Mouse (Mus musculus) gastrocnemius, adult 18-20 months (tissue): ENCODE measurements around the gene Gemin6. TPM values are rescaled to one million over a fixed set of nuclear protein-coding genes. Genes with fewer than 3 reads are reported as not detected.
"Not testable (repeated sequence)": the region's sequence is repeated elsewhere in the genome, so short reads cannot be mapped to it uniquely, and the experiment has no call there.

Experiments used
- DNase-seq: peaks from one replicate; pipeline ENCODE4 v3.0.0; 2021; ENCODE audit warnings: low spot score
- total RNA-seq, 2 experiments: library from RNA; stranded (reverse); gene quantifications; 2 replicates each; pipeline ENCODE4 v1.2.3; 2021

Gene Gemin6
- total RNA-seq, 2 experiments from 2014 or later: 7.1 to 7.8 TPM

DNA sequence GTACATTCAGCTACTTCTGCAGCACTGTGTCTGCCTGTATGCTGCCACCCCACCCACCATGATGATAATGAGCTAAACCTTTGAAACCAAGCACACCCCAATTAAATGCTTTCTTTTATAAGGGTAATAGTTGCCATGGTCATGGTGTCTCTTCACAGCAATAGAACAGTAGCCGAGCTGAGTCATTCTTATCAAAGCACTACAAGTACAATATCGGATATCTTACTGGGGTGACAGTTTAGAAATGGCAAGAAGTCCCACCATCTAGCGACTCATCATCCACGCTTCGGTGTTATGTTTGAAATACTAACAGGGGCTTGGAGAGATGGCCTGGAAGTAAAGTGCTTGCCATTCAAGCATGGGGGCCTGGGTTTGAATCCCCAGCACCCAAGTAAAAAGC, 9.6 kb downstream of the Gemin6 start:
- DNase-seq: no peak

DNA sequence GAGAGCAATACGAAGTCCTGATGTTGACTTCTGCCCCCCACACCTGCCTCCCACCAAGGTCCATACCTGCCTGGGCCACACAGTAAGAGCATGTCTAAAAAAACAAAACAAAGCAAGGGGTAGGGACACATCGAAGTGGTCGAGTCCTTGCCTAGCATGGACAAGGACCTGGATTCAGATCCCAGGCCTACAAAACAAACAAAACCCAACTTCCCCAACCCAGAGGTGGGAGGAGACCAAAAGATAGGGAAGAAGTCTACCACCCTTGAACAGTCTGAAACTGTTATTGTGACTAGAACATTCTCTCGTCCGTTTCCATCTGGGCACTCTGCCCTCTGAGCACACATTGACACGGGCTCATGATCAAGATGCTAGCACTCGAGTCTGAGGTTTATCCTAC, 10.1 kb downstream of the Gemin6 start:
- no peak for DNase-seq

DNA sequence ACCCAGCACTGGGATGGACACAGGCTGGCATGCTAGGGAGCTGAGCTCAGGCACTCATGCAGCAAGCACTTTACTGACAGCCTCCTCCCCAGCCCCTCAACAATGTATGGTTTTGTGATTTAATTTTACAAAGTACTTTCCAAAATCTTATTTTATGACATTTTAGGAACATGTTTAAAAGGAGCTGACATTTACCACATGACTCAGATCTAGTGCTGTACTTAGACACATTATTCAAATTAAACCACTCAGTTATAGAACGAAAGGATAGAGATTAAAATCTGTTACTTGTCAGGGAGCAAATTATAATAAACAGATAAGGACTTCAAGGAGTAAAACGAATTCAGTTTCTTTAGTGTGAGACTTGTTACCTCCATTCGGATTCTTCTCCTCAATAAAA, 11.2 kb downstream of the Gemin6 start:
- no peak for DNase-seq

DNA sequence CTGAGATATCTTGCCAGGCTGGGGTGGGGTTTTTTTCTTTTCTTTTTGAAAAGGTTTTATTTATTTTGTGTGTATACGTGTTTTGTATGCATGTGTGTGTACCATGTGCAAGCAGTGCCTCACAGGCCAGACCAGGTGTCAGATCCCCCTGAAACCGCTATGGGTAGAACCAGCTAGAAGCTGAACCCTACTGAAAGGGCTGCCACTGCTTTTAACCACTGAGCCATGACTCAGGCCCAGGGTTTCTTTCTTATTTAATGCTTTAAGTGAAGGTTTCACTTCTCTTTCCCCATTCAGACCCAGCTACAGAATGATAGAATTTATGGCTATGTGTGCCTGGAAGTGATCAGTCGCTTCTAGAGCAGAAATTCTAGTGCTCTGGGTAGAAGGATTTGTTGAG, 12.6 kb downstream of the Gemin6 start:
- DNase-seq: no peak

DNA sequence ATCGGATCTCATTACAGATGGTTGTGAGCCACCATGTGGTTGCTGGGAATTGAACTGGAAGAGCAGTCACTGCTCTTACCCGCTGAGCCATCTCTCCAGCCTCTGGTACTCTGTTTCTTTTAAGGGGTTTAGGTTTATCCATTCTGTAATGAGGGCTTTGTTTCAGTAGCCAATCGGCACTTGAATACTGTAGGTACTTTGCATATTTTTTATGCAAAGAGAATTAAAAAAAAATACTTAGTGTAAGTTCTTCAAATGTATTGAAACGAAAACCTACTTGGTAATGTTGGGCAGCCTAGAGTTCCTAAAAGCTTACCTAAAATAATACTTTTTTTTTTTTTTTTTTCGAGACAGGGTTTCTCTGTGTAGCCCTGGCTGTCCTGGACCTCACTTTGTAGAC, 13.2 kb downstream of the Gemin6 start:
- DNase-seq: no peak

DNA sequence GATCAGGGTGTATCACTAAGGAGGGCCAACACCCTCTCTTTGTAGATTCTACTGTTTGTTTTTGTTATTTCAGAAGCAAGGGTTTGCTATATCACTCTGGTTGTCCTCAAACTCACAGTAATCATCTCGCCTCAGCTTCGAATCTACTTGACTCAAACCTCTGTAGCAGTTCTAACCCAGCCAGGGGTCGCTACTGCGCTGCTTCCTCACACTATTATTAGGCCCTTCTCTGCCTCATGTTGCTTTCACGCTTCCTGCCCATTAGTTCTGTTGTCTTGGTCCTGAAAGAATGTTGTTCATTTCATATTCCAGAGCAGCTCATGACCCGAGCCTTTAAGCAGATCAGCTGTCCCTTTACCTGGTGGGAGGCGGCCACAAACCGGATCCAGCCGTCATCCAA, 17.4 kb downstream of the Gemin6 start:
- no peak for DNase-seq

DNA sequence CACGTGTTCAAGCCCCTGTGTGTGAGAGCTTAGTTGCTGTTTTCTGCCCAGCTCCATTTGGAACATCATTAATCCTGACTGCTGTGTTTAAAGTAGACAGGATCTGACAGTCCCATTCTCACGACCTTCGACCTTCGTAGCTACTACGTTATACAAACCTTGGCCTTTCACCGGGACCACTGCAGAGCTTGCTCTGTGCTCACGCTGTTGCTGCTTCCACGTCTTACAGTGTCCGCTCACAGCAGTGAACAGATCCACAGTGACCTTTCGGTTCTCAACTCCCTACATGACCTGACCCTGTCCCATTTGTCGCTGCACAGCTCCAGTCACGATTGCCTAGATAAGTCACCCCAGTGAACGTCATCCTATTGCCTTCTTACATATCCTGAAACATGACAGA, 18.9 kb downstream of the Gemin6 start:
- DNase-seq: no peak

DNA sequence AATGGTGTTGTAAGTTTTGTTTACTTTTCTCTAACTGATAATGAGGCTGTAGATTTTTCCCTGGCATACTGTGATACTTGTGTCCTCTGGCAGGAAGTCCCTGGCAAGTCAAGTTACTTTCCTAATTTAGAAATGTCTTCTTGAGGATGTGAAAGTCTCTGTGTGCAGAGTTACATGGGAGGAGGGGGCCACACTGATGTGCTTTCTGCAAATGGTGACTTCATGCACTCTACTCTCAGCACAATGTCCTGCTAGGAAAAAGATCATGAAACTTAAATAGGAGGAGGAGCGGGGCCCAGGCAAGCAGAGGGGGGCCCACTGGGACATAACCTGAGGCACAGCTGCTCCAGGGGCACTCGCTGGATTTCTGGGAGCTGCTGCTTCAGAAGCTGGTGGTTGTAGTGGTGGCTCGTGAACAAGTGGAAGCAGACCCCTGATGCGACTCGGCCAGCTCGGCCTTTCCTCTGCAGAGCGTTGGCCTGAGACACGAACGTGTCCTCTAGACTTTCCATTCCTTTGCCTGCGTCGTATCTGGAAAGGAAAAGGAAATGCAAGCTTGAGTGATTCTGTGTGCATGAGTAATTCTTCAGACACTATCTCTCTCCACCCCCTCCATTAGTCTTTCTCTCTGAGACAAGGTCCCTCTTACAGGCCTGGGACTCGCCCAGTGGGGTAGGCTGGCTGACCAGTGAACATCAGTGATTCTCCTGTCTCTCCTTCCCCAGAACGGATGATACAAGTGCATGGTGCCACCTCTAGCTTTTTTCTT, 28.7 kb downstream of the Gemin6 start:
- DNase-seq: peak; percentile 39

DNA sequence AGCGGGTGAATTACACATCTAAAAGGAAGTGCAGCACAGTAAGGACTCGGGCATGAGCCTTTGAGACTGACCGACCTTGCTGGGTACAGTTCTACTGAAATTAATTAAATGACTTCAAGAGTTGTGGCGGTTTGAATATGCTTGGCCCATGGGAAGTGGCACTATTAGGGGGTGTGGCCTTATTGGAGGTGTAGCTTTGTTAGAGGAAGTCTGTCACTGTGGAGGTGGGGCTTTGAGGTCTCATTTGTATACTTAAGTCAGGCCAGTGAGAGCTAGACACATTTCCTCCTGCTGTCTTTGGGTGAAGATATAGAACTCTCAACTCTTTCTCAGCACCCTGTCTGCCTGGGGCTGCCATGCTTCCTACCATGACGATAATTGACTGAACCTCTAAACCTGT, 30.2 kb downstream of the Gemin6 start:
- DNase-seq: no peak

DNA sequence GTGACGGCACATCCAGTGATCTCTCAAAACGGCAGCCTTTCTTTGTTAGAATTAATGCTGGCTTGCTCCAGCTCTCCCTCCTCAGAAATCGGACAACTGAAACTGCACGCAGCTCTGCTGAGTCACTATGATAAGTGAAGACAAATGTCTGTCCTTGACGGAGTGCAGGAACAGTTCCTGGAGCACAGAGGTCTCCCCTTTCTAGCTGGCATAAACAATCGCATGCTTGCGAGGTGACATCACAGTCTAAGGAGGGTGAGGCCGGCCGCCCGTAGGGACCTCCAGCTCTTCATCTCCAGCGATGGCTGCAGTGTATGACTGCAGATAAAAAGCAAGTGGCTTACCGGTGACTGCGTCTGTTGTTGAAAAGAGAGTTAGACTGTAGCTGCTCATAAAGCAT, 31.0 kb downstream of the Gemin6 start:
- DNase-seq: peak; percentile 92

DNA sequence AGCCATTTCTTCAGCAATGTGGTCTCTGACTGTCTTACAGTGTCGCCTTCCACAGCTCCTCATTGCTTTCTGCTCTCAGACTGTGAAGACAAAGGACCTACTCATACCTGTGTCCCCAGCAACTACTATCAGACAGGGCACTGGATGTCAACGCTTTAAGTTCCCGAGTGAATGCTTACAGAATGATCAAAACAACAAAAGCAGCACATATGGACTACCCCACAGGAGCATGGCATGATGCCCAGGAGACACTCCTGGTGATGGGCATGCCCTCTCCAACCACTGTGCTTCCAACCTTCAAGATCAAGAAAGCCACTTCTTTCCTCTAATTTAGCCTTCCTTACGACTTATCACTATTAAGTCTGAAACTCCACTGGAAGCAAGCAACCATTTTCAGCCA, 42.8 kb downstream of the Gemin6 start:
- DNase-seq: no peak

DNA sequence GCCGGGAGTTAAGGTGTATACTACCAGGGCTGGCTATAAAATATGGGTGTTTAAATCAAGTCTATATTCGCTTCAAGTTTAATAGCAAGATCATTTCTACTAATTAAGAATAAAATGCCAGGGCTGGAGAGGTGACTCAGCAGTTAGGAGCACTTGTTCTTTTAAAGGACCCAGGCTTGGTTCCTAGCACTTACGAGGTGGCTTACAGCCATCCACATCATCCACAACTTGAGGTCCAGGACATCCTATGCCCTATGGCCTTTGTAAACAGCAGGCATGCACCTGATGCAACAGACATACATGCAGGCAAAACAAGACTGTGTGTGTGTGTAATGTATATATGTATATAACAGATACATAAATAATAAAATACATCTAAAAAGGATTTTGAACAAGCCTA, 43.9 kb downstream of the Gemin6 start:
- DNase-seq: no peak

DNA sequence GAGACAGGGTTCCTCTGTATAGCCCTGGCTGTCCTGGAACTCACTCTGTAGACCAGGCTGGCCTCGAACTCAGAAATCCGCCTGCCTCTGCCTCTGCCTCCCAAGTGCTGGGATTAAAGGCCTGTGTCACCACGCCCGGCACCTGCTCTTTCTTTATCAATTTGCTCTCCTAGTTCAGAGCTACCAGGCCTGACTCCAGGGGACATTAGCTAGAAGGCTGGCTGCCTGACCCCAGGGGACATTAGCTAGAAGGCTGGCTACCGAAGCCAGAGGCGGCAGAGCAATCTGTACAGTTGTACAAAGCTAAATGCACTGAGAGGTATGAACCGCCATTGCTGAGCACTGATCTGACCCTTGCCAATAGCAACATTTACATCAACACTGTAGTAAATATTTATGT, 46.4 kb downstream of the Gemin6 start:
- DNase-seq: not testable (repeated sequence)

Other genes starting within 250 kb of the Gemin6 start
- 10 to 100 TPM; 15.0 to 15.3 TPM for gene Hnrnpll, start 162.1 kb upstream of the Gemin6 start, total RNA-seq
- 1 to 10 TPM; 2.5 to 2.8 TPM for gene Galm, start 97.0 kb upstream of the Gemin6 start, total RNA-seq
- gene Srsf7, start 17.1 kb upstream of the Gemin6 start, total RNA-seq: 10 to 100 TPM; 26.3 to 31.9 TPM
- gene Ttc39d, start 17.0 kb upstream of the Gemin6 start, total RNA-seq: not detected
- 1 to 10 TPM; 6.9 to 7.4 TPM for gene Morn2, start 65.8 kb downstream of the Gemin6 start, total RNA-seq
- gene Dhx57, start 66.0 kb downstream of the Gemin6 start, total RNA-seq: 1 to 10 TPM; 6.4 to 7.7 TPM
- not detected for gene Arhgef33, start 83.0 kb downstream of the Gemin6 start, total RNA-seq
- not detected for gene Gm10190, start 149.1 kb downstream of the Gemin6 start, total RNA-seq